Mouse (Mus musculus) liver, adult 2 months (tissue): Measurements from ENCODE around the gene Klk8.

Experiments used
- CTCF ChIP-seq: fragments of 200-500 bp; IDR thresholded peaks from 2 replicates; pipeline ENCODE4 v1.5.1; 2011; ENCODE audit warnings: low read depth, low read length, control low read depth
- POLR2A ChIP-seq: fragments of 200-500 bp; IDR thresholded peaks from 2 replicates; pipeline ENCODE4 v1.6.1; 2011; ENCODE audit warnings: low read length, control low read depth; ENCODE audit not compliant: insufficient read depth; ENCODE audit errors: extremely low read depth

DNA sequence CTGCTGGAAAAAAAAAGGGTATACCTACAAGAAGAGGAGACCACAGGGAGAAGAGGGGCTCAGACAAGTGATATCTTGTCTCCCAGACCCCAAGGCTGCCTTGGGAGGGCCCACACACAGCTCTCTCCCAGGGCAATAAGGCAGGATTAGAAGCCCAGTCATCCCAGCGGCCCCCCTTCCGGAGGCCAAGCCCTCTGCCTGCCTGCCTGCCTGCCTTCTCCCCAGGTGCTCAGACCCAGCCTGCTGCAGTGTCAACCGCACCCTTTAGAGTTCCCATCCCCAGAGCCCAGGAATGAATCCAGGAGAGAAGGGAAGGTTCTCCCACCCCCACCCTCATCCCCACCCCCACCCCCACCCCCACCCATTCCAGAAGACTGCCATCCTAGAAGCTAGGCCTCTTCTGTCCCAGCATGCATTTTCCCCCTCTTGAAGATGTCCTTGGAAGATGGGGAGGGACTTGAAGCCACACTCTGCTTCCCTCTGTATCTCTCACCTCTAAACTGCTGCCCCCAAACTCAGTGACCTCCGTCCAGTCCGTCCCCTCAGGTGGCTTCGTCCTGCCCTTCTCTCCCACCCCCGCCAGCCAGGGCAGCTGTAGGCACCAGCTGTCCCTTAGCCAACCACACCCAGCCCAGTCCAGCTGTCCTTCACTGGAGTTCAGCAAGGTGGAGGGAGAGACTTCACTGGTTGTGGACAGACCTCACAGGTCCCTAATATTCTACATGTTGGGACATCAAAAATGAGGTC is 21.9 kb upstream of the Klk8 start:
- TF ChIP-seq CTCF (no peak), POLR2A (no peak)
